Mouse (Mus musculus) heart, adult 11 months (tissue): ENCODE data around the gene Tatdn2.
A peak's percentile ranks its signal among the peaks of the same experiment; 100 is the strongest.
"Not testable (repeated sequence)": the region's sequence is repeated elsewhere in the genome, so short reads cannot be mapped to it uniquely, and the experiment has no call there.

Experiments
- DNase-seq: peaks from one replicate; pipeline ENCODE4 v3.0.0; 2022

Tatdn2 gene

GRCm38 (mm10) chr6:113672989-113673388 lies 23.9 kb upstream of the Tatdn2 start:
- DNase-seq: no peak

GRCm38 (mm10) chr6:113675234-113675633 lies 21.6 kb upstream of the Tatdn2 start:
- no peak for DNase-seq

GRCm38 (mm10) chr6:113675991-113676390 lies 20.9 kb upstream of the Tatdn2 start:
- no peak for DNase-seq

- DNase-seq: peak; percentile 98
Measured at GRCm38 (mm10) chr6:113677070-113677734, 19.6 kb upstream of the Tatdn2 start.

GRCm38 (mm10) chr6:113678246-113679012 lies 18.4 kb upstream of the Tatdn2 start:
- DNase-seq: no peak

GRCm38 (mm10) chr6:113679993-113680566 lies 16.8 kb upstream of the Tatdn2 start:
- peak; percentile 93 for DNase-seq

GRCm38 (mm10) chr6:113681271-113681670 lies 15.6 kb upstream of the Tatdn2 start:
- peak; percentile 98 for DNase-seq

- DNase-seq: no peak
Measured at GRCm38 (mm10) chr6:113683081-113683825, 13.6 kb upstream of the Tatdn2 start.

- DNase-seq: no peak
Measured at GRCm38 (mm10) chr6:113686551-113687125, 10.2 kb upstream of the Tatdn2 start.

GRCm38 (mm10) chr6:113690008-113690399 lies 6.8 kb upstream of the Tatdn2 start:
- DNase-seq: peak; percentile 94

- DNase-seq: peak; percentile 96
Measured at GRCm38 (mm10) chr6:113690400-113691083, 6.3 kb upstream of the Tatdn2 start.

- DNase-seq: no peak
Measured at GRCm38 (mm10) chr6:113691084-113691462, 5.8 kb upstream of the Tatdn2 start.

GRCm38 (mm10) chr6:113692661-113693133 lies 4.2 kb upstream of the Tatdn2 start:
- DNase-seq: no peak

- no peak for DNase-seq
Measured at GRCm38 (mm10) chr6:113693377-113693776, 3.5 kb upstream of the Tatdn2 start.

GRCm38 (mm10) chr6:113695203-113695602 lies 1.6 kb upstream of the Tatdn2 start:
- no peak for DNase-seq

GRCm38 (mm10) chr6:113695766-113696355 lies 989 bp upstream of the Tatdn2 start:
- no peak for DNase-seq

- peak; percentile 93 for DNase-seq
Measured at GRCm38 (mm10) chr6:113697222-113698205, 664 bp downstream of the Tatdn2 start.

GRCm38 (mm10) chr6:113712718-113713117 lies 15.9 kb downstream of the Tatdn2 start:
- no peak for DNase-seq

GRCm38 (mm10) chr6:113713389-113713788 lies 16.5 kb downstream of the Tatdn2 start:
- not testable (repeated sequence) for DNase-seq

GRCm38 (mm10) chr6:113714276-113714675 lies 17.4 kb downstream of the Tatdn2 start:
- no peak for DNase-seq
